Mouse (Mus musculus): ENCODE measurements at regions not wholly inside any gene's neighbourhood (a gene's known extent, or its start where the extent isn't known, plus 50 kb on each side); places are given as distances from the start of the nearest gene placed in this dataset.

DNA sequence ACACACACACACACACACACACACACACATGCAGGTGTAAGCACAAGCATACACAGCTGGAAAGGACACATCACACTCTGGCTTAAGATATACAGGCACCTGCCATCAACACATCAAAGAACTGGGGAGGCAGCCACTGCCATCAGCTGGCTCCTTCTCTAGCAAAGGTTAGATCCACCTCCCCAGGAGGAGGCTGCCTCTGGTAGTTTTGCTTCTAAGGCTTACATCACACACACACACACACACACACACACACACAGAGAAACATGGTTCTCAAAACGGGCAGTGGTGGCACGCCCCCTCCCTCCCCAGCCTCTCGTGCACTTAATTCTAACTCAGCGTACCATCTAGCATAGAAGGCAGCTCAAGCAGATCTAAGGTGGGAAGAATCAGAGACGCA is 126.9 kb upstream of the Zdhhc25 start:
- no peaks in the 10 kb centered on the region for H3K4me1 ChIP-seq
- no peaks in the 10 kb centered on the region for H3K9me3 ChIP-seq
- no peaks in the 10 kb centered on the region for H3K27me3 ChIP-seq (replicated peaks)
- no peak overlapping the region for H3K4me3 ChIP-seq (replicated peaks)
- TF ChIP-seq FLI1 (IDR thresholded peaks at IDR 0.05; ENCODE audit: low read length) = no peak
- TF ChIP-seq GATA1 (IDR thresholded peaks at IDR 0.05; ENCODE audit: borderline replicate concordance, low read length) = no peak
- H3K36me3 ChIP-seq (replicated peaks; ENCODE audit: low read length) = no peaks in the 10 kb centered on the region

DNA sequence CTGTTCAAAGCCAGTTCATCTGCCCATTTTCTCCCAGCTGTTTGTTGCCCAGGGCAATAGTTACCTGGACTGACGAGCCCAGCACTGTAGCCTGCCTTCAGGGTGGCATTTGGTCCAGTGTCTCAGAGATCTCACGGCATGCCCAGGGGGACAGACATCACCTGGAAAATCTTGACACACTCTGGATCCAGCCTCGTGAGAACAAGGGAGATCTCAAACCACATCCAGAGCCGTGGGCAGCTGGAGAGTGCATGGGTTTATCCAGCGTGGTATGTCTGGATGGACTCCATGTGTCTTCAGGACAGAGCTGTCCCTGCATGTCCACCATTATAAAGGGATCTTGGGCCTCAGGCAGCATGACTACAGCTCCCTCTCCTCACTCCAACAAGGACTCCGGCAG is 116.6 kb upstream of the Zdhhc25 start:
- Histone ChIP-seq H3K9me3 (peaks cover 45% of the 10 kb centered on the region), H3K27me3 (replicated peaks) (no peaks in the 10 kb centered on the region), H3K4me1 (no peaks in the 10 kb centered on the region), H3K4me3 (replicated peaks) (peak overlapping the region; percentile 5), H3K36me3 (replicated peaks; ENCODE audit: low read length) (no peaks in the 10 kb centered on the region)
- TF ChIP-seq GATA1 (IDR thresholded peaks at IDR 0.05; ENCODE audit: borderline replicate concordance, low read length) (no peak), FLI1 (IDR thresholded peaks at IDR 0.05; ENCODE audit: low read length) (no peak)

DNA sequence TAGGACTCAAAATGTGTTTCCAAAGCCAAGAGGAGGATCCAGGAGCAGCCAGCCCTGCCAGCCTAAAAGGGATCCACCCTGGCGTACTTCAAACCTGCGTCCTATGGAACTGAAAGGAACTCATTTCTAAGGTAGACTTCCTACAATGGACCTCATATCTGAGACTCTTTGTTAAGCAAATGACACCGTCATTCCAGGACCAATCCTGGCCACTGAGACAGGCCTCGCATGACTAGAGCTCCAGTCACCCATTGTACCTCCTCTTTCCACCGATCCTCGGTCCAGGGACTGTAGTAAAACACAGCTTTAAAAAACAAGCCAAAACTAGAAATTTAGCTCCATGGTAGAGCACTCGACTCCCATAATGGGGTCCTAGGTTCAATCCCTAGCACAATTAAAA is 110.4 kb upstream of the Zdhhc25 start:
- Histone ChIP-seq H3K4me1 (no peaks in the 10 kb centered on the region), H3K36me3 (replicated peaks; ENCODE audit: low read length) (no peaks in the 10 kb centered on the region), H3K9me3 (peaks cover 15% of the 10 kb centered on the region), H3K27me3 (replicated peaks) (no peaks in the 10 kb centered on the region), H3K4me3 (replicated peaks) (no peak overlapping the region)
- TF ChIP-seq GATA1 (IDR thresholded peaks at IDR 0.05; ENCODE audit: borderline replicate concordance, low read length) (no peak), FLI1 (IDR thresholded peaks at IDR 0.05; ENCODE audit: low read length) (no peak)

DNA sequence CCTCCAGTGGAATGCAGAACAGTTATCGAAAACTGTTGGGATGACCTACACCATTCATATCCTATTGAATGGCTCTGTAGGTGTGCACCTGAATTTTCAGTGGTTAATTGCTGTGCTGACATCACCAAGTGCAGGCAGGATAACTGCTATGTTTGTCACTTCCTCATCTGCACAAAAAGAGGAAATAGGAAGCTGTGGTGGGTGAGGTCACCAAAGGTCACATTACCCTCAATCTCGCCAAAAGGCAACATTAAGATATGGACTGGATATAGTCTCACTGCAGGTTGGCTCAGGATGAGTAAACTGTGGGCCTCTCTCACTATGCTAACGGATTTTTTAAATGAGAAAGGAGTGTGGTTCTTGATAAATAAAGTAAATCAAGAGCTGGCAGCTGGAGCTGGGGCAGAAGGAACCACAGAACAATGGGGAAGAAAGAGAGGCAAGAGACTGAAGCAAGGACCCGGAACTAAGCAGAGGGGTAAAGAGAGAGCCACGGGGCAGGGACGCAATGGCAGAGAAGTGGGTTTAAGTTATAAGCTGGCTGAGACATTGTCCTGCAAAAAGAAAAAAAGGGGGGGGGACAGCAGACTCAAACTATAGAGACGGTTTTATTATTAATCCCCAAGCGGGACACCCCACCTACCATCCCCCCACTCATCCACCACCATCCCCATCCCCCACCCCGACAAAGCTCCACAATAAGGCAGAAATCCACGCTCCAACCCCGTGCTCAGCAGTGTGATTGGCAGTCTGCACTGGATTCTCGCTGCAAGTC is 109.6 kb upstream of the Zdhhc25 start:
- no peaks in the 10 kb centered on the region for H3K27me3 ChIP-seq (replicated peaks)
- no peaks in the 10 kb centered on the region for H3K4me1 ChIP-seq
- peaks cover 11% of the 10 kb centered on the region for H3K9me3 ChIP-seq
- no peaks in the 10 kb centered on the region for H3K36me3 ChIP-seq (replicated peaks; ENCODE audit: low read length)
- no peak for TF ChIP-seq FLI1 (IDR thresholded peaks at IDR 0.05; ENCODE audit: low read length)
- TF ChIP-seq GATA1 (IDR thresholded peaks at IDR 0.05; ENCODE audit: borderline replicate concordance, low read length) = no peak
- H3K4me3 ChIP-seq (replicated peaks) = no peak overlapping the region

DNA sequence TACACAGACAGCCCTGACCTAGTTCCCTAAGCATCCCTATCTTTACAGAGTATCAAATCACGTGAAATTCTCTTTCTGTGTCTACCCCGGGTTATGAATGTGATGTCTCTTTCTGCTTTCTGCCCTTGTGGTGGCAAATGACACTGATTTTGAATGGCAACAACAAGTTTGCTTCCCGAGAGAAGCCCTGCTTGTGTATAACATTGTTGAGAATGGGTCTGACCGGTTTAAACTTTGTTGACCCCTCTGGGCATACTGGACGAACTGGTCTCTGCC is 109.1 kb upstream of the Zdhhc25 start:
- Histone ChIP-seq H3K36me3 (replicated peaks; ENCODE audit: low read length) (no peaks in the 10 kb centered on the region), H3K4me1 (no peaks in the 10 kb centered on the region), H3K4me3 (replicated peaks) (no peak overlapping the region), H3K27me3 (replicated peaks) (no peaks in the 10 kb centered on the region), H3K9me3 (peaks cover 7% of the 10 kb centered on the region; the same call in 1 of the 2 replicates)
- no peak for TF ChIP-seq GATA1 (IDR thresholded peaks at IDR 0.05; ENCODE audit: borderline replicate concordance, low read length)
- no peak for TF ChIP-seq FLI1 (IDR thresholded peaks at IDR 0.05; ENCODE audit: low read length)

DNA sequence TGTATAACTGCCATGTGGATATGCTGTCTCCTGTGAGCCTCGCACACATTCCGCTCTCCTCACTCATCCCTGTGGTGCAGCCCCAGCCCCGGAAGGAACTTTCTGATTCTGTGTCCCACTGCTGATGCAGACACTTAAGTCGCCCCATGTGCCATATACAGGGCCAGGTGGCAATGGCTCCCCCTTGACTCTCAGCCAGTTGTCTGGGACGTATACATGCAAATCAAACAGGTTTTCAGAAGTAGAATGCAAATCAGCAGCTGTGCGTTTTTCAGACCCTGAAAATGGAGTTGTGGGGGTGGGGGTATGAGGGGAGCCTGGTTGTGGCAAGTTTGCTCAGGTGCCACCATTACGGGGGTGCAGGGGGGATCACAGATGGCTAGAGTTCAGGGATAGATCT is 102.1 kb upstream of the Zdhhc25 start:
- TF ChIP-seq GATA1 (IDR thresholded peaks at IDR 0.05; ENCODE audit: borderline replicate concordance, low read length) (no peak), FLI1 (IDR thresholded peaks at IDR 0.05; ENCODE audit: low read length) (no peak)
- peaks cover 37% of the 10 kb centered on the region for H3K9me3 ChIP-seq

DNA sequence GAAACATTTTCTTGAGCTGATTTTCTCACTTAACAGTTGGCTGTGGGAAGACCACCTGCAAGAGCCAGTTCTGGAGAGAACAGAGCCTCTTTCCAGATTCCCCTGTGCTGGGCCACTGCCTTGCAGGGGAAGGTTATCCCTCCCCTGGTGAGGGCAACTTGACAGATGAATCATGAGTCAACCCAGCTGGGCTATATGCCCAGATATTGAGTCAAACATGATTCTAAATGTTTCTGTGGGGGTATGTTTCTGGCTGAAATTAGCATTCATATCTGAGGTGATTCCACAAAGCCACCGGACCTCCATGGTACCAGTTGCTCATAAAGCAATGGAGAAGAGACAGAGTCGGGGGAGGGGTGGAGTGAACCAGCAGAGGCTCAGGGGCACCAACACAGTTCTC is 97.8 kb upstream of the Zdhhc25 start:
- no peaks in the 10 kb centered on the region for H3K27me3 ChIP-seq (replicated peaks)
- no peak overlapping the region for H3K4me3 ChIP-seq (replicated peaks)
- no peaks in the 10 kb centered on the region for H3K4me1 ChIP-seq
- peaks cover 69% of the 10 kb centered on the region for H3K9me3 ChIP-seq
- no peak for TF ChIP-seq GATA1 (IDR thresholded peaks at IDR 0.05; ENCODE audit: borderline replicate concordance, low read length)
- TF ChIP-seq FLI1 (IDR thresholded peaks at IDR 0.05; ENCODE audit: low read length) = no peak
- H3K36me3 ChIP-seq (replicated peaks; ENCODE audit: low read length) = no peaks in the 10 kb centered on the region

More for the DNA sequence above, 102.1 kb upstream of the Zdhhc25 start:
- no peaks in the 10 kb centered on the region for H3K27me3 ChIP-seq (replicated peaks)
- no peaks in the 10 kb centered on the region for H3K4me1 ChIP-seq
- H3K4me3 ChIP-seq (replicated peaks) = no peak overlapping the region
- H3K36me3 ChIP-seq (replicated peaks; ENCODE audit: low read length) = no peaks in the 10 kb centered on the region

DNA sequence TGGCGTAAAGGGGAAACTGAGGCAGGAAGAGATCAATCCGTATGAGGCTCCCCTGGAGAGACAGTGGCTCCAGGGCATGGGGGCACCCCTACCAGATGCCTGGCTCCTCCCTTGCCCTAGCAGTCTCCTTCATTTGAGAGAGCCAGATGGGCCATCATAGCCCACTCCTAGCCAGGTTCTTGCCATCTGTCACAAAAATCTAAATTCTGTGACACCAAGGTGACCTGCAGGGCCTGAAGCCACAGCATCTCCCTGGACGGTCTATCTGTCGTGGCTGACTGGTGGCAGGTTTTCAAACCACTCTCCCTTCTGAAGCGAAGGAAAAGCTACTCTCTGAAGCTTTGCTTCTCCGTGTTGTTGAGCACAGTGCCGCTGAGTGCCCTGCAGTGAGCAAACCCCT is 96.2 kb upstream of the Zdhhc25 start:
- H3K27me3 ChIP-seq (replicated peaks) = no peaks in the 10 kb centered on the region
- TF ChIP-seq GATA1 (IDR thresholded peaks at IDR 0.05; ENCODE audit: borderline replicate concordance, low read length) (no peak), FLI1 (IDR thresholded peaks at IDR 0.05; ENCODE audit: low read length) (no peak)
- no peaks in the 10 kb centered on the region for H3K36me3 ChIP-seq (replicated peaks; ENCODE audit: low read length)
- no peak overlapping the region for H3K4me3 ChIP-seq (replicated peaks)
- no peaks in the 10 kb centered on the region for H3K4me1 ChIP-seq
- H3K9me3 ChIP-seq = peaks cover 60% of the 10 kb centered on the region

DNA sequence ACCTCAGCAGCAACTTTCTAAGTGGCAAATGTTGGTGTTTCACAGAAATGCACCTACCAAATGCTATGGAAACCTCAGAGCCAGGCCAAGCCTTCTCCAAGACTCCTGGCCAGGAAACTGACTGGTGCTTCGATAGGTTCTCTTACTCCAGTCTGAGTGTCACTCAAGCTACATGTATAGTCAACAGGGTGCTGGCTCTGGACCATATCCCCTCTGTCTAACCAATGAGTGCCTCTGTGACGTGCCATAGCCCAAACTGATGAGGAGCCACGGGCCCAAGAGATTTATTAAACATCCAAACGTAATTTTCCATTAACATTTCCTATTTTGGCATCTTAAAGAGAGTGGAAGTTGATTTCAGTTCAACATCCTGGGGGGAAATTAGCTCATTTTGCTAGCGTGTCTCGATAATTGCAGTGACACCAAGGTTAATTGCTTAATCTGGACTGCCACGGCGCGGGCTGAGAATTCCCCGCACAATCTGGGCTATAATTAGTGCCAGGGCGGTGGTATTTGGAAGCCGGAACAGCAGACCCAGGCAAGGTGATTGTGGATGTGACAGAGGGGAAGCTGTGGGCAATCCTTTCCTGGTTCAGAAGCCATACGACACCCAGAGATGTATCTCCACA is 94.5 kb upstream of the Zdhhc25 start:
- TF ChIP-seq GATA1 (IDR thresholded peaks at IDR 0.05; ENCODE audit: borderline replicate concordance, low read length) (no peak), FLI1 (IDR thresholded peaks at IDR 0.05; ENCODE audit: low read length) (no peak)
- H3K36me3 ChIP-seq (replicated peaks; ENCODE audit: low read length) = no peaks in the 10 kb centered on the region
- peaks cover 54% of the 10 kb centered on the region for H3K9me3 ChIP-seq
- no peaks in the 10 kb centered on the region for H3K27me3 ChIP-seq (replicated peaks)
- H3K4me3 ChIP-seq (replicated peaks) = no peak overlapping the region
- no peaks in the 10 kb centered on the region for H3K4me1 ChIP-seq

DNA sequence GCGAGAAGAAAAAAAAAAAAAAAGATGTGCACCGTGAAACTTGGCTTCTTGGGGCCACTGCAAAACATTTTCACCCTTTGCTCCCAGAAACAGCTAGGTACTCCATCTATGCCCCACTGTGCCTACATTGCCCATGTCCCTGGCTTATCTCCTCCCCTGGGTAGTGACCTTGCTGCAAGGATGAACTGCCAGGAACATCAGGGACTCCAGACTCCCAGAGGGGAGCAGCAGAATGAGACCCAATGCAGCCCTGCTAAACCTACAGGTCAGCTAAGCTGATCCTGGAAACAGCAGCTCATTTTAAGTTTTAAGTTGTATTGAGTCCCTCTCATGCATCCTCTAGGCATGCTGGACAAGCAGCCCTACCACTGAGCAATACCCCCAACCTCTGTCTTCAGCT is 92.2 kb upstream of the Zdhhc25 start:
- no peaks in the 10 kb centered on the region for H3K4me1 ChIP-seq
- H3K36me3 ChIP-seq (replicated peaks; ENCODE audit: low read length) = no peaks in the 10 kb centered on the region
- H3K4me3 ChIP-seq (replicated peaks) = no peak overlapping the region
- no peaks in the 10 kb centered on the region for H3K27me3 ChIP-seq (replicated peaks)
- TF ChIP-seq GATA1 (IDR thresholded peaks at IDR 0.05; ENCODE audit: borderline replicate concordance, low read length) (no peak), FLI1 (IDR thresholded peaks at IDR 0.05; ENCODE audit: low read length) (no peak)
- peaks cover 46% of the 10 kb centered on the region for H3K9me3 ChIP-seq
